Mouse (Mus musculus): ENCODE results near the gene Myo1g.

The Myo1g gene

GRCm38 (mm10) chr11:6529961-6530360 lies 9.2 kb upstream of the Myo1g start:
- DNase-seq (ENCODE audit: low read depth, low spot score), result no peak

GRCm38 (mm10) chr11:6528186-6529006 lies 7.6 kb upstream of the Myo1g start:
- DNase-seq (ENCODE audit: low read depth, low spot score), result peak; percentile 99

GRCm38 (mm10) chr11:6527256-6528185 lies 6.8 kb upstream of the Myo1g start:
- peak; percentile 54 for DNase-seq (ENCODE audit: low read depth, low spot score)

GRCm38 (mm10) chr11:6526526-6527255 lies 5.9 kb upstream of the Myo1g start:
- peak; percentile 59 for DNase-seq (ENCODE audit: low read depth, low spot score)

GRCm38 (mm10) chr11:6525241-6525640 lies 4.5 kb upstream of the Myo1g start:
- peak; percentile 65 for DNase-seq (ENCODE audit: low read depth, low spot score)

- peak; percentile 58 for DNase-seq (ENCODE audit: low read depth, low spot score)
These were observed 4.1 kb upstream of the Myo1g start for GRCm38 (mm10) chr11:6524880-6525238.

- DNase-seq (ENCODE audit: low read depth, low spot score), result peak; percentile 47
These were observed 3.6 kb upstream of the Myo1g start for GRCm38 (mm10) chr11:6524165-6524879.

- peak; percentile 78 for DNase-seq (ENCODE audit: low read depth, low spot score)
These were observed 2.9 kb upstream of the Myo1g start for GRCm38 (mm10) chr11:6523662-6524088.

GRCm38 (mm10) chr11:6522782-6523525 lies 2.2 kb upstream of the Myo1g start:
- DNase-seq (ENCODE audit: low read depth, low spot score), result peak; percentile 36

GRCm38 (mm10) chr11:6519491-6520033 lies 1.2 kb downstream of the Myo1g start:
- no peak for DNase-seq (ENCODE audit: low read depth, low spot score)

- no peak for DNase-seq (ENCODE audit: low read depth, low spot score)
These were observed 5.9 kb downstream of the Myo1g start for GRCm38 (mm10) chr11:6514837-6515236.

- no peak for DNase-seq (ENCODE audit: low read depth, low spot score)
These were observed 12.4 kb downstream of the Myo1g start for GRCm38 (mm10) chr11:6508269-6508876.

GRCm38 (mm10) chr11:6506516-6506915 lies 14.2 kb downstream of the Myo1g start:
- no peak for DNase-seq (ENCODE audit: low read depth, low spot score)

GRCm38 (mm10) chr11:6504689-6505088 lies 16.1 kb downstream of the Myo1g start:
- no peak for DNase-seq (ENCODE audit: low read depth, low spot score)

GRCm38 (mm10) chr11:6504226-6504625 lies 16.5 kb downstream of the Myo1g start:
- DNase-seq (ENCODE audit: low read depth, low spot score), result no peak

GRCm38 (mm10) chr11:6502506-6502905 lies 18.3 kb downstream of the Myo1g start:
- no peak for DNase-seq (ENCODE audit: low read depth, low spot score)

GRCm38 (mm10) chr11:6497311-6497948 lies 23.3 kb downstream of the Myo1g start:
- DNase-seq (ENCODE audit: low read depth, low spot score), result no peak

- DNase-seq (ENCODE audit: low read depth, low spot score), result peak; percentile 49
These were observed 30.9 kb downstream of the Myo1g start for GRCm38 (mm10) chr11:6489691-6490503.
